Mouse (Mus musculus) ES-E14 (cell line): Measurements from ENCODE around the gene Srpr. TPM values are rescaled to one million over a fixed set of nuclear protein-coding genes. Genes with fewer than 3 reads are reported as not detected.

Experiments used
- DNase-seq: peaks from one replicate; pipeline ENCODE4 v3.0.0-alpha.2; 2013; ENCODE audit warnings: low read depth, low spot score
- H3K27ac ChIP-seq: 2 replicates; pipeline ENCODE4 v1.5.1; 2012; ENCODE audit warnings: low read depth, mild to moderate bottlenecking, low read length, moderate library complexity, mixed read lengths; ENCODE audit not compliant: poor library complexity, insufficient read depth, severe bottlenecking
- H3K36me3 ChIP-seq: 2 replicates; pipeline ENCODE4 v1.6.1; 2012; ENCODE audit warnings: mild to moderate bottlenecking, low read length, moderate library complexity, mixed read lengths; ENCODE audit not compliant: control insufficient read depth, poor library complexity, insufficient read depth, severe bottlenecking
- H3K4me1 ChIP-seq, 2 experiments: fragments of 150-350 bp in 1 of 2; sonication (generic) in 1 of 2; 2 replicates each; pipeline ENCODE4 v1.6.1; 2012; ENCODE audit warnings: low read length in 2 of 2, mild to moderate bottlenecking in 1 of 2, mixed read lengths in 1 of 2; ENCODE audit not compliant: control insufficient read depth in 2 of 2, insufficient read depth in 2 of 2, poor library complexity in 1 of 2
- H3K4me3 ChIP-seq, 2 experiments: fragments of 150-350 bp in 1 of 2; sonication (generic) in 1 of 2; 2 replicates each; pipeline ENCODE4 v1.5.1; 2012; ENCODE audit warnings: low read length in 2 of 2, low read depth in 1 of 2, mild to moderate bottlenecking in 1 of 2, mixed read lengths in 1 of 2; ENCODE audit not compliant: insufficient read depth in 1 of 2, poor library complexity in 1 of 2, severe bottlenecking in 1 of 2
- H3K9ac ChIP-seq: 2 replicates; pipeline ENCODE4 v1.6.1; 2012; ENCODE audit warnings: low read depth, mild to moderate bottlenecking, low read length, mixed read lengths; ENCODE audit not compliant: poor library complexity, insufficient read depth, severe bottlenecking
- H3K9me3 ChIP-seq: fragments of 150-350 bp; sonication (generic); 2 replicates; pipeline ENCODE4 v1.6.1; 2012; ENCODE audit warnings: low read depth, mild to moderate bottlenecking, low read length; ENCODE audit not compliant: control insufficient read depth, insufficient read depth
- CHD2 ChIP-seq: IDR thresholded peaks from 2 replicates; pipeline ENCODE4 v1.6.1; 2014; ENCODE audit warnings: mild to moderate bottlenecking, low read depth, low read length, inconsistent platforms
- HCFC1 ChIP-seq: IDR thresholded peaks from 2 replicates; pipeline ENCODE4 v1.6.1; 2012; ENCODE audit warnings: low read length, inconsistent platforms, borderline replicate concordance; ENCODE audit not compliant: insufficient read depth
- MAFK ChIP-seq: IDR thresholded peaks from 2 replicates; pipeline ENCODE4 v1.6.1; 2014; ENCODE audit warnings: mild to moderate bottlenecking, low read depth, low read length, inconsistent platforms; ENCODE audit not compliant: insufficient read depth
- ZC3H11A ChIP-seq: IDR thresholded peaks from 2 replicates; pipeline ENCODE4 v1.6.1; 2012; ENCODE audit warnings: low read depth, mild to moderate bottlenecking, inconsistent platforms, low read length, borderline replicate concordance
- ZNF384 ChIP-seq: IDR thresholded peaks from 2 replicates; pipeline ENCODE4 v1.6.1; 2012; ENCODE audit warnings: low read depth, low read length, inconsistent platforms
- in situ Hi-C, 2 experiments: fragments of 600-800 bp; cut with MboI; formaldehyde crosslinking; loops; one replicate each; pipeline ENCODE4 v1.15.1; 2025; ENCODE audit warnings: low sequenced_read_pairs in 2 of 2, inconsistent platforms in 1 of 2; ENCODE audit not compliant: unreplicated experiment in 2 of 2
- total RNA-seq: library from RNA; depleted of rRNA; stranded (reverse); fragments of 300-350 nt; gene quantifications from 2 replicates; pipeline ENCODE4 v1.2.3, GENCODE M21; 2012

The Srpr gene
- total RNA-seq, 1 experiment, result 168 TPM

DNA sequence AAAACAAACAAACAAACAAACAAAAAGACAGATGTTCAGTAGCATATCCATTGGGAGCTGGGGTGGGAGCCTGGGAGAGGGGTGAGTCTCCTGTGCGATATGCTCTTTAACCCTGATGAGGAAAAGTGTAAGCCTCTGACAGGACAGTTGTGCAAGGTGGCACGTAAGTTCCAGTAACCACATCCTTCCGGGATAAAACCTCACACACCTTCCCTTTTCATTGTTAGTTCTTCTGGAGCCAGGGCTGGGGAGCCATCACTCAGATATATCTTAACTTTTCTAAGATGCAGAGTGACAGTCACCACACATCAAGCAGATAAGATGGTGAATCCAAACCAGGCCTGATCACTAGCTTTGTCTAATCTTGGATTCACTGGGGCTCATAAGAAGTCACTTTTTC, 5.9 kb upstream of the Srpr start:
- in situ Hi-C loops, result no loop called here
- H3K27ac ChIP-seq, result no peak overlapping the region
- DNase-seq, result no peak
- H3K4me1 ChIP-seq, result peaks cover 0 to 4% of the 10 kb centered on the region in 2 experiments; a peak in 1 of 4 replicates
- H3K9ac ChIP-seq, result no peak overlapping the region
- 0 out of 2 replicates have a peak, but pooled peaks cover 4% of the 10 kb centered on the region for H3K36me3 ChIP-seq
- no peaks in the 10 kb centered on the region for H3K9me3 ChIP-seq
- no peak overlapping the region for H3K4me3 ChIP-seq
- TF ChIP-seq ZNF384 (no peak), ZC3H11A (no peak), HCFC1 (no peak), CHD2 (no peak), MAFK (no peak)

DNA sequence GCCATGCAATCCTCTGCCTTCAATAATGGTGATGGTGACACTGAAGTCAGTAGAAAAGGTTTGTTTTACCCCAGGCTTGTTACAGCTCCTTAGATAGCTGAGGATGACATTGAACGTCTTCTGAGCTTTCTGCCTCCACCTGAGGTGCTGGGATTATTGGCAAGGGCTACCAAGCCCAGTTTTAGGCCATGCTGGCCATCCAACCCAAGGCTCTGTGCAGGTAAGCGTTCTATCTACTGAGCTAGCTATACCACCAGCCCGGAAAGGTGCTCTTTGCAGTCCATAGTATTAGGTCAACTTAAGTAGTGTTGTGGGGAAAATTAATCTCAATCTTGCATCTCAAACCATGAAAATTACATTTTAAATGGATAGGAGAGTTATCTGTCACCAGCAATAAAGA, 2.4 kb upstream of the Srpr start:
- no peaks in the 10 kb centered on the region for H3K9me3 ChIP-seq
- no peak for DNase-seq
- no peaks in the 10 kb centered on the region for H3K36me3 ChIP-seq
- peaks cover 2 to 8% of the 10 kb centered on the region in 2 experiments; a peak in 2 of 4 replicates for H3K4me1 ChIP-seq
- TF ChIP-seq HCFC1 (no peak), CHD2 (no peak), ZNF384 (no peak), ZC3H11A (no peak), MAFK (no peak)
- H3K4me3 ChIP-seq, result no peak overlapping the region
- H3K27ac ChIP-seq, result no peak overlapping the region
- H3K9ac ChIP-seq, result no peak overlapping the region
- in situ Hi-C loops, result no loop called here

DNA sequence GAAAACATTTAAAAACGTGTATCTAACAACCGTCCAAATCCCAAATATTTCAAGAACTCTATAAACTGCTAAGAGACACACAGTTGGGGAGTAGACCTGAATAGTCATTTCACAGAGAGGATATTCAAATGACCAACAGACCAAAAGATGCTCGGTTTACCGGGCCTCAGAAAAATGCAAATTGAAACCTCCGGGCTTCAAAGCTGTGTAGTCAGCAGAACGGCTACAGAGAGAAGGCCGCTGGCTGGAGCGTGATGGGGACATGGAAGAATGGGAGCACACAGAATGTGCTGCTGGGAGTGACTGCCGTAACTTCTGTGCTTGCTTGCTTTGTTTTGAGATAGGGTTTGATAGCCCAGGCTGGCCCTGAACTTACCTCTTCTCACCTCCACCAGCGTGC, 1.6 kb upstream of the Srpr start:
- in situ Hi-C loops, result no loop called here
- H3K9ac ChIP-seq, result no peak overlapping the region
- DNase-seq, result no peak
- no peak overlapping the region for H3K4me3 ChIP-seq
- no peaks in the 10 kb centered on the region for H3K36me3 ChIP-seq
- no peaks in the 10 kb centered on the region for H3K9me3 ChIP-seq
- peaks cover 2 to 4% of the 10 kb centered on the region in 2 experiments; a peak in 2 of 4 replicates for H3K4me1 ChIP-seq
- H3K27ac ChIP-seq, result no peak overlapping the region
- no peak for TF ChIP-seq HCFC1
- TF ChIP-seq ZC3H11A, result no peak
- no peak for TF ChIP-seq CHD2
- TF ChIP-seq MAFK, result no peak
- no peak for TF ChIP-seq ZNF384

DNA sequence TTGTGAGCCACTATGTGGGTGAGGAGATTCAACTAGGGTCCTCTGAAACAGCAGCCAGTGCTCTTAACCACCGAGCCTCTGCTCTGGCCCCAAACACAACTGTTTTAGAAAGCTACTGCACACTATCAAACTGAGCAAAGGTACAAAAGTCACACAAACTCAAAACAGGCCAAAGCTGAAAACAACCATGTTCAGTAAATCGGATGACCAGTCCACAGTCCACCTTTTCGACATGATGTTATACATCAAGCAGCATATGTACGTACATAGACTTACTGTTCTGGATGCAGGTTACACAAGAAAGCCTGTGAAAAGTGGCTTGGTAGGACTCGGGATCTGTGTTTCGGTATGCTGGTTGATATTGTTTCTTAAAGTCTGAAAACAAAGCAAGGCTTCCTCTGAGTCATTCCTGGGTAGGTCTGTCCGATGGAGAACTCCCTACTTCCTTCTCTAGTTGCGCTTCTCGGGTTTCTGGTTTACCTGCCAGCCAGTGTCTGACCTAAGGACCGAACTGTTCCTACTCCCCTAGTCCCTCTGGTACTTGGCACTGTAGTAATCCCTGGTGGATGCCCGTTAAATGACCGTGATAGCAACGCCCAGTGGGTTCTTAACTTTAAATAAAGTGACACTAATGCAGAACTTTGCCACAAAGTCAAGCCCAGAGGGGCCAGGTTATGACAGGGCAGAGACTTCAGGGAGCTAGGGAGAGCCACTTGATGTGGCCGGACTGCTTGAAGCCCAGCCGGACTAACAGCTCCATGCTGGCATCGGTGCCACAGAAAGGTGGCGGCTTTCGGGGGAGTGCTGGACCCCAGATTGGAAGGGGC, 817 bp upstream of the Srpr start:
- Histone ChIP-seq H3K4me1 (peaks cover 2 to 4% of the 10 kb centered on the region in 2 experiments; a peak in 2 of 4 replicates), H3K27ac (no peak overlapping the region), H3K9me3 (no peaks in the 10 kb centered on the region), H3K36me3 (no peaks in the 10 kb centered on the region), H3K4me3 (peak overlapping the region; percentile 71 to 93), H3K9ac (peak overlapping the region; percentile 42)
- in situ Hi-C loops, result no loop called here
- TF ChIP-seq CHD2 (no peak), ZNF384 (no peak), HCFC1 (no peak), MAFK (no peak), ZC3H11A (no peak)
- DNase-seq, result no peak
